In genomic region chr6:25276221-25276620, GRCm38 (mm10) we compare ENCODE assay signal across 8 mouse cellular contexts.
DNase-seq lines count a peak whose midpoint lies in the region; ATAC-seq lines count a peak whose summit lies in the region.

No protein-coding gene starts in this region.

- no peak for ATAC-seq in activated CD4-positive, CD25-positive, alpha-beta regulatory T cell, adult 4 months

- DNase-seq in cerebellum, postnatal 14 days, result peak; percentile 11 to 49
- no peak for DNase-seq in cerebellum, adult 11-12 months
- peak; percentile 8 to 29 for DNase-seq in layer of hippocampus, adult 8-10 months (ENCODE audit: low spot score in 2 of 2)
- DNase-seq in layer of hippocampus, adult 9-11 months, result no peak
- DNase-seq in adrenal gland, adult 2 months, result peak; percentile 64
- peak; percentile 65 for DNase-seq in kidney, postnatal 10 days
- peak; percentile 6 for DNase-seq in testis, postnatal 14 days (ENCODE audit: low spot score)

Comparison
In these comparisons a context has a peak if more than half of its experiments do, and no peak if none do; other contexts are left out.
1. DNase-seq: peak in cerebellum, postnatal 14 days (2 of 2), layer of hippocampus, adult 8-10 months (2 of 2), adrenal gland, adult 2 months (single experiment), kidney, postnatal 10 days (single experiment) and testis, postnatal 14 days (single experiment); none in cerebellum, adult 11-12 months (single experiment) and layer of hippocampus, adult 9-11 months (single experiment).